Mouse (Mus musculus) telencephalon, adult 2 months (tissue): ENCODE data around the gene Wdr91.
A peak's percentile ranks its signal among the peaks of the same experiment; 100 is the strongest.

Experiments used
- DNase-seq: peaks from one replicate; pipeline ENCODE4 v3.0.0-alpha.2; 2011; ENCODE audit warnings: low read depth, low spot score

Gene Wdr91

GRCm38 (mm10) chr6:34919146-34919545, 8.5 kb upstream of the Wdr91 start:
- no peak for DNase-seq

GRCm38 (mm10) chr6:34914462-34914861, 3.8 kb upstream of the Wdr91 start:
- no peak for DNase-seq

GRCm38 (mm10) chr6:34913341-34914040, 2.8 kb upstream of the Wdr91 start:
- DNase-seq = no peak

DNA sequence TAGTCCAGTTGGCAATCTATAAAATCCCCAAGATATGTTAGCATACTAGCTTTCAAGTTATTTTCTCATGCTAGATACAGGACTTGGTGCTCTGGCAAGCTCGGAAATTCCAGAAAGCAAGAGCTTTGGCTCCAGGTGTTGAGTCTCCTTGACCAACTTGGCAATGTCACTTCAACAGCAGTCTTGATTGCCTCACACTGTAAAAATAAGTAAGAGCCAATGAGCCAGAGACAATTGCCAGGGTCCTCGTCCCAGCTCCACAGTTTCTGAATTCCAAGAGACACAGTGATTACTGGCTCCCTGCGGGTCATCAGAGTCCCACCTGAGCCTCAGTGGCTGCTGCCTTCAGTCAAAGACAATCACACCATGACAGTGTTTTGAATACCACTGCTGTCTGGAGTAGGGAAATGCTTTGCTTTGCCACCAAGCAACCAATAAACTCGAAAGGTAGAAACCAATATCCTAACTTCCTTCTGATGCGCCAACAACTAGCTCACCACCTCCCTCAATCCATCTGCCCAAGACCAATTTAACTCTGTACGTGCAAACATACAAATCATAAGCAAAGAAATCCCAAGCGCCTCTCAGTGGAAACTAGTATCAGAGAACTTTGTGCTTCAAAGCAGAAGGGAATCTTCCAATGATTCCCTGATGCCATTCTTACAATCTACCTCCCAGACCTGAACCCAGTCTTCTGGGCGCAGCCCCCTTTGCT, 888 bp downstream of the Wdr91 start:
- peak; percentile 52 for DNase-seq

DNA sequence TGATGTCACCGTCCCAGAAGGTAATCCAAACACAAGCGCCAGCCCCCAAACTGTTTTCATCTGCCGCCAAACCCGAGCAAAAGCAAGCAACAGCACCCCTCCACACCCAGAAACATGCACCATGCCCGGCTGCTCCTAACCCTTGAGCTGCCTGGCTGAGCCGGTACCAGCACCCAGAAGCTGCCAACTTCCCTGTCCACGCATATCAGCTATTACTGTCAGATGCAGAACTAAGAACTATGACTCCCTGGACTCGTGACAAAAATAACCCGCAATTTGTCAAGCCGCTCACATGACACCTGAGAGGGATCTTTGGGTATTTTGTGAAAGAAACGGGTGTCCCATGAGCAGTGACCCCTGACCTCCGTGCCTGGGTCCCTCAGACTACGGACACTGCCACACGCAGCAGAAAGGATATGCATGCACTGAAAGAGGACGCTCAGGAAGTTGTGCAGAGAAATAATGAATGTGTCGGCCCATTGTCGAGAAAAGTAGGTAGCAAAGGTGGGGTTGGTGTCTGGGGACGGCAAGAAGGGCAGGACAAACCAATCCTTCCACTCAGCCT, 2.9 kb downstream of the Wdr91 start:
- DNase-seq = no peak

DNA sequence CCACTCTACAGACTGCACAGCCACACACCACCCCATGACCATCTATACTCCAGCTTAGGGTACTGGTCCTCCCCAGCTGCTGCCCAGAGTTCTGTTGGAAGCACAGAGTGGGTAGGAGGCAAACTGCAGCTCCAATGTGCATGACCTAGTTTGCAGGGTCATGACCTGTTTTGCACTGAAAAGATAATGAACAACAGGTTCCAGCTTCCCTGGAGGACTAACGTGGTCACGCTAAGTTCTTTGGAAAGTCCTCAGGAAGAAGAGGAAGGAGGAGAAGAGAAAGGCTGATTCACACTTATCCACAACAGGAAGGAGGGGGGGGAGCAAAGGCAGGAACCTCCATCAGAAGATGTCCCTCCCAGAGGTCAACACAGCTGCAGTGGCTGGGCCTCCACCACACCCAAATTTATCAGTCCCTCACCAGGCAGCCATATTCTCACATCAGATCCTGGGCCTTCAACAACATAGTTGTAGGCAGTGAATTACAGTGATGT, 3.5 kb downstream of the Wdr91 start:
- DNase-seq = no peak

- DNase-seq = no peak
These were observed 4.0 kb downstream of the Wdr91 start for GRCm38 (mm10) chr6:34906661-34907060.

- no peak for DNase-seq
These were observed 4.6 kb downstream of the Wdr91 start for GRCm38 (mm10) chr6:34906125-34906524.

GRCm38 (mm10) chr6:34904361-34904760, 6.3 kb downstream of the Wdr91 start:
- DNase-seq = no peak

DNA sequence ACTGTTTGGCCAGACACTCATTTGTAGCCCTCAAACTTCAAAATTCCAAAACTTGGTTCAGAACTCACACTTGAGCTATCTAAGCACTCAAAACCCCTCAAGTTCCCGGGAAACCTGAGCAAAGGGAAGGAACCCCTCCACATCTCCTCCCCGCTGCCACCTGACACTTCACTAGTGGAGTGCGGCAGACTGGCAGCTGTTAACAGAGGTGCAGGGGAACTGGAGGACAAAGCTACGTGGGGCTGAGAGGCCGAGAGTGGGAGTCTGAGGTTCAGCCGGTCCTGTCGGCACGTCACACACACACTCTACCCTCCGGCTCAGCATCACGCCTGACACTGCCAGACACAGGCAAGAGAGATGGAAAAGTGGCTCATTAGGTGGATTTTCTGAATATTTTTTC, 6.8 kb downstream of the Wdr91 start:
- no peak for DNase-seq

GRCm38 (mm10) chr6:34903441-34903840, 7.2 kb downstream of the Wdr91 start:
- no peak for DNase-seq

DNA sequence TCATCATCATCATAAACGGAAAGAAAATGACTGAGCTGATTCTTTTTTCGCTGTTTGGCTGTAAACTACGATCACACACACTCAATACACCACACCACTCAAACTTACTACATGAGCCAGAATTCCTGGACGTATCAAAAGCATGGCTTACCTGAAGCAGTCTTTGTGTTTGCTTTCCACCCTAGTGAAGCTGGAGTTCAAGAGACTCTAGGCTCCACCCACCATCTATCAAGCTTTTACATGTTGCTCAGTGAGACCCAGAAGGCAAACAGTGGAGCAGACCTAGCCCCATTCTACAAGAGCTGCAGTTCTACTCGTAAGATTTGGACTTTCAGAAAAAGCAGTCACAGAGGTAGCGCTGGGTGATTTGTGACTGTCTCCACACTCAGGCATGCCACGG, 8.1 kb downstream of the Wdr91 start:
- DNase-seq = no peak

DNA sequence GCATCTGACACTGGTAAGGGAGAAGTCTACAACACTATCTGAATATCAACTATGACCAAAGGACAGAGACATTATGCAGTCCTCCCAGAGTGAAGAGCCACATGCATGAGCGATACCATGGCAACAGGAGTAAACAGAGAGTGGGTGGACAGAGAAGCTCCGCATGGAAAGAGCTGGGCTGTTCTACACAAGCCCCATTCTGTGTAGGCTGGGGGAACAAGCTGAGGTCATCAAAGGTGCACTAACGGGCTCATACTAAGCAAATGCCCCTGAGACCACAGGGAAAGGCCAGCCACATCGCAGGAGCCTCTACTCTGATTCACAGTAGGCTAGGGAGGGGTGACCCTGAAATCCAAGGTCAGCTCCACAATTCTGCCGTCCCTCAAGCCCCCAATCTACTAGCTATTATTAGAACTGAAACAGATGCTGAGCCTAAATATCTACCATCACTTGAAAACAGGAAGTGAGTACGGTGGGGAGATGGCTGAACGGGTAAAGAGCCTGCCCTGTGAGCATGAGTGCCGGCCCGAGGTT, 8.7 kb downstream of the Wdr91 start:
- no peak for DNase-seq

- no peak for DNase-seq
These were observed 9.7 kb downstream of the Wdr91 start for GRCm38 (mm10) chr6:34900990-34901389.

- no peak for DNase-seq
These were observed 11.5 kb downstream of the Wdr91 start for GRCm38 (mm10) chr6:34899127-34899526.

GRCm38 (mm10) chr6:34896168-34896780, 14.4 kb downstream of the Wdr91 start:
- DNase-seq = no peak

DNA sequence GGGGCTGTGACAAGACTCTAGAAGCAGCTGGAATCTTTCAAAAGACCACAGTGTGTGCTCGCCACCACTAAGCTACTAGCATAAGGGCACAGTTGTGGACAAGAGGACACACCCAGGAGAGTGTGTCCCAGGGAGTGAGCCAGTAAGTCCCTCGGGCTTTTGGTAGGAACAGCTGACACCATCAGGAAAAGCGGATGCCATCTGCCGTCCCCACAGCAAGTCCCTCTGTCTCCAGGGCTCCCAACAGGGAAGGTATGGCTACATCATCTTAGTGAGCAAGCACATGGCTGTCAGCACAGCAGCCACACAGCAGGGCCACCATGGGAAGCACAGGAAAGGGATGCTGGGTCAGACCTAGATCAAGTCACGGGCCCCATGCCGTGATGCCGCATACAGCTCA, 15.1 kb downstream of the Wdr91 start:
- no peak for DNase-seq

DNA sequence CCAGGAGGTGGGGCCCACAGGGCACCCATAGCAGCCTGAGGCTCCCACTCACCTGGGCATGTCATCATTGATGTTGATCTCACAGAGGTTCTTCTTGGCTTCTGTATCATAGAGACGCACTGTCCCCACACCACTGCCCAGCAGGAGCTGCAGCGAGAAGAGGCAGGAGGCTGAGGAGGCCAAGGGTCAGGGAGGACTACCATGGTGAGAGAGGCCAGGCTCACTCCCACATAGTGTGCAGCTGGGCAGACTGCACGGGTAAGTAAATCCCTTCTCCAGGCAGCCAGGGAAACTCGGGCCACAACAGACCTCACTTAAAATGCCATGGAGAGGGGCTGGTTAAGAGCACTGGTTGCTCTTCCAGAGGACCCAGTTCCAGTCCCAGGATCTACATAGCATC, 21.5 kb downstream of the Wdr91 start:
- DNase-seq = no peak

DNA sequence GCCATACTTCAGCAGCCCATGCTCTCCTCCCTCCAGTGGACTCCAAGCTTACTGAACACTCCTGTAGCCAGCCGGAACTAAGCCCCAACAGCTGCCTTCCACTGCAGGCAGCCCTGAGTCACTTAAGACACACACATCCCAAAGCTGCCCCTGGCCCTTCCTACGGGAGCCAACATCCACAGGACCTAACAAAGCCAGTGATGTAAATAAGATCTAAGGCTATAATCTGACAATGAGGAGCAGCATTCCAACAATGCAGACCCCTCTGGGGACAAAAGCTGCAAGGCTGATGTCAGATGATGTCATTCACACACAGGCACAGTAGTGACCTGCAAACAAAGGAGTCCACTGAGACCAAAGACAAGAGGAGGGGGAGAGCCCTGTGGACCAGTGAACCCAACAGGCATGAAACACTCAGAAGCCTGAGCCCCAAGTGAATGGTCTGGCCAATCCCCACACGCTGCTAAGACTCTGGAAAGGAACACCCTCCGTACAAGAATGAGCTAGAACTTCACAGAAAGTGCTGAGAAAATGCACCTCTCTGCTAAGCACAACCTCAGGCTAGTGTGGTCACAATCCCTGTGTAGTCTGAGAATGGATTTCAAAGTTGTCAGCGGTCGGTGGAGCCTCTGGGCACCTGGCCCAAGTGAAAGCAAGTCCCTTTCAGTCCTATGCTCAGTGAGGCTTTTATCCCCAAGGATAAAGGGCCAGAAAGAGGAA, 23.4 kb downstream of the Wdr91 start:
- peak; percentile 66 for DNase-seq

DNA sequence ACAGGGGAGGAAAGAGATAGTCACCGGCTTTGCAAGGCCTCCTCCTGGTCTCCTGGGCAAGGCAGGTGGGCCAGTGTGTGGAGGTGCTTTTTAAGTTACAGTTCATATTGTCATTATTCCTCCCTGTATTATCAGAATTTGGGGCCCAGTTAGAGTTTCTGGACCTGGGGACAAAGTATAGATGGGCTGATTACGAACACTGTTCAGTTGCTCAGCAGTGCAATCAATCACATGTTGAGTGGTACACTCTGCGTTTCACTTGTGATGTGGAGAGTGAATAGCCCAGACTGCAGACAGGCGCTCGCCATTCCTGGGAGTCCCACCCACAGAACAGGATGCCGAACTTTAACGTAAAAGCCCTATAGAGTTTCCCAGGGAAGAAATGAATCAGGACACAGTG, 26.0 kb downstream of the Wdr91 start:
- no peak for DNase-seq

DNA sequence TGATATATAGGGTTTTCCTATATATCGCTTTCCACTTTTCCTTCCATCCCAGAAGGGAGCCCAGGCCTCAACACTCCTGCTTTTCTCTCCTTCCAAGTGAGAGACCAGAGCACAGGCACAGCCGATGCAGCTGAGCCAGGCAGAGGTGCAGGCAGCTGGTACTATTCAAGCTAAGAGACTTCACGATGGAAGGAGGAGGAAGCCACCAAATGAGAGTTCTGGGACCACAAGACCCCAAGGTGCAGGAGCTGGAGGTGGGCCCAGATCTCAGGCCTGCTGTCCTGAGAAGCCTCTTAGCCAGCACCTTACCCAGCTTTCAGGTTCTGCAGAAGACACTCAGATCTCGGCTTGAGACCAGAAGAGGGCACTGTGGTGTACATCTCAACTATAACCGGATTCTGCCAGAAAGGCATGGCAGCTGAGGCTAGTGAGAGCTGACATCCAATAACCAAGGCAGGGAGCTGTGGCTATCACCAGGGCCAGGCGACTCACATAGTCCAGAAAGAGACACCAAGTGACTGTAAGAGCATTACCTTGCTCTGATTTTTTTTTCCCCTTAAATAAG, 30.7 kb downstream of the Wdr91 start:
- peak; percentile 59 for DNase-seq
